9 mouse cellular contexts compared by ENCODE assay signal in genomic region chr9:99458529-99459208, GRCm38 (mm10). TPM values are rescaled to one million over a fixed set of nuclear protein-coding genes. Genes with fewer than 3 reads are reported as not detected.
DNase-seq lines count a peak whose midpoint lies in the region; ATAC-seq and TF ChIP-seq lines count a peak whose summit lies in the region.
"Had no signal": no experiment of that assay in that cellular context is flagged by ENCODE, and none has a peak within 500 bp of the region (broad histone marks: within the 10 kb centered on the region; RNA-seq: fewer than 3 reads in every experiment).

No protein-coding gene starts in this region.

- H3K9ac ChIP-seq in ES-Bruce4 (ENCODE audit: low read depth, poor library complexity, severe bottlenecking): no peak overlapping the region

- ATAC-seq in common myeloid progenitor, adult 5-6 weeks (replicated peaks; ENCODE audit: low read depth, poor library complexity, severe bottlenecking): peak; percentile 90

- no peaks in the 10 kb centered on the region for H3K4me1 ChIP-seq in ES-Bruce4 (ENCODE audit: control insufficient read depth, insufficient read depth, low read length)
- no peaks in the 10 kb centered on the region for H3K4me1 ChIP-seq in limb, embryonic 10.5 days

- 45% methylated on average over 12 of the region's 12 CpGs for WGBS in limb, embryonic 10.5 days

- peak; percentile 66 for TF ChIP-seq CTCF in ES-Bruce4 (IDR thresholded peaks at IDR 0.05; ENCODE audit: low read depth, low read length)

- no peaks in the 10 kb centered on the region for H3K27me3 ChIP-seq in ES-Bruce4 (ENCODE audit: control insufficient read depth, insufficient read depth, low read length, poor library complexity, severe bottlenecking)
- no peaks in the 10 kb centered on the region for H3K27me3 ChIP-seq in limb, embryonic 10.5 days (ENCODE audit: low read depth, poor library complexity, severe bottlenecking)

- H3K27ac ChIP-seq in ES-Bruce4 (ENCODE audit: insufficient read depth, low read length): no peak overlapping the region
- H3K27ac ChIP-seq in limb, embryonic 10.5 days: no peak overlapping the region

- no peak for TF ChIP-seq EP300 in ES-Bruce4 (IDR thresholded peaks at IDR 0.05; ENCODE audit: insufficient read depth, low read depth, low read length)

- TF ChIP-seq POLR2A in ES-Bruce4 (IDR thresholded peaks at IDR 0.05; ENCODE audit: insufficient read depth, low read length): no peak

- no peaks in the 10 kb centered on the region for H3K9me3 ChIP-seq in ES-Bruce4 (replicated peaks; ENCODE audit: control insufficient read depth, insufficient read depth, low read length, poor library complexity, severe bottlenecking)
- H3K9me3 ChIP-seq in limb, embryonic 10.5 days (replicated peaks): no peaks in the 10 kb centered on the region

- H3K4me3 ChIP-seq in ES-Bruce4 (ENCODE audit: low read depth, low read length): no peak overlapping the region
- H3K4me3 ChIP-seq in limb, embryonic 10.5 days: no peak overlapping the region
- H3K4me3 ChIP-seq: myocyte had no signal

- DNase-seq in left cerebral cortex, adult 18-20 months (ENCODE audit: low spot score in 2 of 2): peak; percentile 52 to 69
- no peak for DNase-seq in left cerebral cortex, adult 8-10 months (ENCODE audit: low spot score in 2 of 2)
- peak; percentile 41 for DNase-seq in adipocyte (ENCODE audit: low spot score)
- peak; percentile 72 for DNase-seq in limb, embryonic 10.5 days (ENCODE audit: low spot score)
- peak; percentile 76 for DNase-seq in retina, postnatal 1 day
- DNase-seq in frontal cortex, postnatal 25 days (ENCODE audit: low spot score in 2 of 2): no peak

- H3K36me3 ChIP-seq in ES-Bruce4 (ENCODE audit: control insufficient read depth, insufficient read depth, low read length, poor library complexity, severe bottlenecking): no peaks in the 10 kb centered on the region
- H3K36me3 ChIP-seq in limb, embryonic 10.5 days: no peaks in the 10 kb centered on the region

RNA-seq across cellular contexts. Expression of gene Nme9, which starts 7.4 kb away (rescaled TPM):
- not detected for total RNA-seq in left cerebral cortex, adult 18-20 months (2021)
- under 1 TPM in 3 of 4 experiments, not detected in 1; 0.37 to 0.72 (median 0.44) TPM for total RNA-seq in left cerebral cortex, adult 8-10 months (2022)
- not detected in 2 replicates for polyA plus RNA-seq in ES-Bruce4 (2011; ENCODE audit: insufficient read depth, insufficient read length, low read depth, missing spikeins)
- total RNA-seq in common myeloid progenitor, adult 5-6 weeks (2017): not detected in 2 replicates
- polyA plus RNA-seq in limb, embryonic 10.5 days (2016; fragmentation: Nextera tagmentation; extraction: Ambion mirVana): not detected in 2 replicates
- polyA plus RNA-seq: myocyte had no signal

RNA-seq across cellular contexts. Expression of gene Mras, which starts 21.5 kb away (rescaled TPM):
- total RNA-seq in left cerebral cortex, adult 18-20 months (2021): 100 to 1,000 TPM; 161 to 167 TPM
- 100 to 1,000 TPM; 140 to 166 (median 153) TPM for total RNA-seq in left cerebral cortex, adult 8-10 months (2022)
- 6.0 and 7.9 TPM in 2 replicates for polyA plus RNA-seq in ES-Bruce4 (2011; ENCODE audit: insufficient read depth, insufficient read length, low read depth, missing spikeins)
- 0.82 TPM in 1 of 2 replicates, not detected in the other for total RNA-seq in common myeloid progenitor, adult 5-6 weeks (2017)
- polyA plus RNA-seq in limb, embryonic 10.5 days (2016; fragmentation: Nextera tagmentation; extraction: Ambion mirVana): 8.8 and 11.9 TPM in 2 replicates

Comparison
In these comparisons a context has a peak if more than half of its experiments do, and no peak if none do; other contexts are left out.
1. DNase-seq: peak in left cerebral cortex, adult 18-20 months (2 of 2), adipocyte (single experiment), limb, embryonic 10.5 days (single experiment) and retina, postnatal 1 day (single experiment); none in left cerebral cortex, adult 8-10 months (0 of 2) and frontal cortex, postnatal 25 days (0 of 2).
2. RNA of gene Mras, which starts 21.5 kb away (total RNA-seq): 161 to 167 TPM in left cerebral cortex, adult 18-20 months and 140 to 166 TPM in left cerebral cortex, adult 8-10 months; 0.82 TPM in common myeloid progenitor, adult 5-6 weeks; every median in the first group is over 10 times any median in the second.